Mouse (Mus musculus) midbrain, embryonic 12.5 days (tissue): Measurements from ENCODE around the gene Tmem88b. TPM values are rescaled to one million over a fixed set of nuclear protein-coding genes. Genes with fewer than 3 reads are reported as not detected.
A peak's percentile ranks its signal among the peaks of the same experiment; 100 is the strongest.
"Not testable (repeated sequence)": the region's sequence is repeated elsewhere in the genome, so short reads cannot be mapped to it uniquely, and the experiment has no call there.

Source experiments
- ATAC-seq: fragments of 200-750 bp; cut with Nextera tagmentation; 2 replicates; pipeline ENCODE4 v1.8.0; 2017; ENCODE audit warnings: low read depth, moderate TSS enrichment, moderate library complexity; ENCODE audit not compliant: low FRiP score
- H3K27ac ChIP-seq: fragments of 300-500 bp; sonication (generic); replicated peaks from 2 replicates; pipeline ENCODE4 v1.5.1; 2016; ENCODE audit warnings: mild to moderate bottlenecking
- H3K27me3 ChIP-seq: fragments of 300-500 bp; sonication (generic); 2 replicates; pipeline ENCODE4 v1.6.1; 2016; ENCODE audit warnings: mild to moderate bottlenecking
- H3K36me3 ChIP-seq: fragments of 300-500 bp; sonication (generic); 2 replicates; pipeline ENCODE4 v1.6.1; 2016
- H3K4me1 ChIP-seq: fragments of 300-500 bp; sonication (generic); 2 replicates; pipeline ENCODE4 v1.6.1; 2016
- H3K4me2 ChIP-seq: fragments of 300-500 bp; sonication (generic); replicated peaks from 2 replicates; pipeline ENCODE4 v1.6.1; 2016; ENCODE audit warnings: mild to moderate bottlenecking, moderate library complexity
- H3K4me3 ChIP-seq: fragments of 300-500 bp; sonication (generic); 2 replicates; pipeline ENCODE4 v1.5.1; 2016; ENCODE audit warnings: mild to moderate bottlenecking
- H3K9ac ChIP-seq: fragments of 300-500 bp; sonication (generic); replicated peaks from 2 replicates; pipeline ENCODE4 v1.6.1; 2016; ENCODE audit warnings: mild to moderate bottlenecking, moderate library complexity
- H3K9me3 ChIP-seq: fragments of 300-500 bp; sonication (generic); 2 replicates; pipeline ENCODE4 v1.6.1; 2016; ENCODE audit warnings: mild to moderate bottlenecking
- WGBS: fragments of 180-500 bp; shearing (Covaris S2); methylation state at CpG from one replicate; pipeline ENCODE4 v1.1.7; 2016; 5-methylcytosine and 5-hydroxymethylcytosine counted together
- polyA plus RNA-seq: library from polyadenylated mRNA; unstranded; fragments of >200 nt; fragmentation: Nextera tagmentation; extraction: Ambion mirVana; gene quantifications from 2 replicates; pipeline ENCODE4 v1.2.1, GENCODE M21; 2016

The Tmem88b gene
- polyA plus RNA-seq, 1 experiment from 2014 or later: 0.63 TPM

- Histone ChIP-seq H3K9me3 (no peaks in the 10 kb centered on the region), H3K27ac (peak within 1 kb of the TSS; percentile 83), H3K27me3 (no peaks in the 10 kb centered on the region), H3K4me1 (peaks cover 19% of the 10 kb centered on the region), H3K36me3 (peaks cover 72% of the 10 kb centered on the region), H3K9ac (peak within 1 kb of the TSS; percentile 98), H3K4me2 (peak within 1 kb of the TSS; percentile 83), H3K4me3 (peak within 1 kb of the TSS; percentile 82)
- 1% methylated on average over 60 of the region's 60 CpGs for WGBS
- ATAC-seq: peak; percentile 100
These were observed 26.4 kb upstream of the Tmem88b start, which contains the start of gene Ccnl2 for GRCm38 (mm10) chr4:155811929-155812664. Gene Ccnl2 (plus strand): TSS chr4:155812489.

- Histone ChIP-seq H3K36me3 (peaks cover 49% of the 10 kb centered on the region), H3K4me2 (no peak overlapping the region), H3K9me3 (no peaks in the 10 kb centered on the region), H3K4me3 (no peak overlapping the region), H3K27me3 (no peaks in the 10 kb centered on the region), H3K9ac (no peak overlapping the region), H3K4me1 (peaks cover 21% of the 10 kb centered on the region), H3K27ac (no peak overlapping the region)
- no peak for ATAC-seq
- WGBS: 94% methylated on average over 3 of the region's 3 CpGs
These were observed 22.2 kb upstream of the Tmem88b start for GRCm38 (mm10) chr4:155807841-155808240.

GRCm38 (mm10) chr4:155803340-155804041 lies 17.8 kb upstream of the Tmem88b start:
- peak overlapping the region; percentile 67 for H3K4me2 ChIP-seq
- ATAC-seq: peak; percentile 97
- peaks cover 17% of the 10 kb centered on the region for H3K4me1 ChIP-seq
- H3K4me3 ChIP-seq: peak overlapping the region; percentile 68
- WGBS: under 1% methylated on average over 58 of the region's 58 CpGs
- H3K27ac ChIP-seq: peak overlapping the region; percentile 52
- H3K27me3 ChIP-seq: no peaks in the 10 kb centered on the region
- no peaks in the 10 kb centered on the region for H3K9me3 ChIP-seq
- H3K9ac ChIP-seq: peak overlapping the region; percentile 83
- peaks cover 24% of the 10 kb centered on the region for H3K36me3 ChIP-seq

- WGBS: 9% methylated on average over 12 of the region's 12 CpGs
- Histone ChIP-seq H3K9ac (peak within 1 kb of the TSS; percentile 83), H3K4me2 (peak within 1 kb of the TSS; percentile 67), H3K27ac (peak within 1 kb of the TSS; percentile 52), H3K27me3 (no peaks in the 10 kb centered on the region), H3K9me3 (no peaks in the 10 kb centered on the region), H3K36me3 (peaks cover 17% of the 10 kb centered on the region), H3K4me1 (peaks cover 17% of the 10 kb centered on the region), H3K4me3 (peak within 1 kb of the TSS; percentile 68)
- peak; percentile 38 for ATAC-seq
These were observed 17.2 kb upstream of the Tmem88b start, which contains the start of gene Mrpl20 for GRCm38 (mm10) chr4:155802741-155803339. Gene Mrpl20 (plus strand): TSS chr4:155802878.

GRCm38 (mm10) chr4:155802075-155802474 lies 16.4 kb upstream of the Tmem88b start:
- no peaks in the 10 kb centered on the region for H3K9me3 ChIP-seq
- no peak for ATAC-seq
- H3K36me3 ChIP-seq: peaks cover 10% of the 10 kb centered on the region; the same call in 1 of the 2 replicates
- H3K4me1 ChIP-seq: peaks cover 17% of the 10 kb centered on the region
- H3K9ac ChIP-seq: no peak overlapping the region
- 100% methylated on average over 1 of the region's 1 CpGs for WGBS
- H3K4me2 ChIP-seq: no peak overlapping the region
- H3K27me3 ChIP-seq: no peaks in the 10 kb centered on the region
- no peak overlapping the region for H3K27ac ChIP-seq
- H3K4me3 ChIP-seq: no peak overlapping the region

GRCm38 (mm10) chr4:155793730-155794129 lies 8.1 kb upstream of the Tmem88b start:
- Histone ChIP-seq H3K36me3 (no peaks in the 10 kb centered on the region), H3K4me1 (no peaks in the 10 kb centered on the region), H3K27me3 (peaks cover 27% of the 10 kb centered on the region), H3K9me3 (no peaks in the 10 kb centered on the region), H3K4me2 (no peak overlapping the region), H3K27ac (no peak overlapping the region), H3K4me3 (no peak overlapping the region), H3K9ac (no peak overlapping the region)
- ATAC-seq: no peak
- 69% methylated on average over 2 of the region's 2 CpGs for WGBS

GRCm38 (mm10) chr4:155791240-155791933 lies 5.7 kb upstream of the Tmem88b start:
- Histone ChIP-seq H3K36me3 (no peaks in the 10 kb centered on the region), H3K27me3 (peaks cover 27% of the 10 kb centered on the region), H3K4me1 (no peaks in the 10 kb centered on the region), H3K4me2 (no peak overlapping the region), H3K9me3 (no peaks in the 10 kb centered on the region), H3K4me3 (no peak overlapping the region), H3K9ac (no peak overlapping the region), H3K27ac (no peak overlapping the region)
- 77% methylated on average over 24 of the region's 24 CpGs for WGBS
- ATAC-seq: no peak

GRCm38 (mm10) chr4:155790650-155791161 lies 5.0 kb upstream of the Tmem88b start:
- no peaks in the 10 kb centered on the region for H3K36me3 ChIP-seq
- WGBS: 68% methylated on average over 3 of the region's 3 CpGs
- H3K4me2 ChIP-seq: no peak overlapping the region
- ATAC-seq: no peak
- no peaks in the 10 kb centered on the region for H3K4me1 ChIP-seq
- no peak overlapping the region for H3K27ac ChIP-seq
- H3K9ac ChIP-seq: no peak overlapping the region
- H3K9me3 ChIP-seq: no peaks in the 10 kb centered on the region
- peaks cover 27% of the 10 kb centered on the region for H3K27me3 ChIP-seq
- H3K4me3 ChIP-seq: no peak overlapping the region

- WGBS: 75% methylated on average over 3 of the region's 3 CpGs
- Histone ChIP-seq H3K4me1 (0 out of 2 replicates have a peak, but pooled peaks cover under 1% of the 10 kb centered on the region), H3K4me3 (no peak within 1 kb of the TSS), H3K9me3 (no peaks in the 10 kb centered on the region), H3K36me3 (no peaks in the 10 kb centered on the region), H3K27me3 (peaks cover 27% of the 10 kb centered on the region), H3K4me2 (no peak within 1 kb of the TSS), H3K9ac (no peak within 1 kb of the TSS), H3K27ac (no peak within 1 kb of the TSS)
- no peak for ATAC-seq
These were observed 4.4 kb upstream of the Tmem88b start, which contains the start of gene Ankrd65 for GRCm38 (mm10) chr4:155790021-155790489. Gene Ankrd65 (plus strand): TSS chr4:155790439.

GRCm38 (mm10) chr4:155788833-155789232 lies 3.2 kb upstream of the Tmem88b start:
- H3K4me1 ChIP-seq, H3K36me3 ChIP-seq, H3K4me2 ChIP-seq, ATAC-seq, H3K27ac ChIP-seq, H3K9ac ChIP-seq, H3K9me3 ChIP-seq, H3K4me3 ChIP-seq: not testable (repeated sequence)
- 81% methylated on average over 4 of the region's 4 CpGs for WGBS
- H3K27me3 ChIP-seq: peaks cover 27% of the 10 kb centered on the region

GRCm38 (mm10) chr4:155788300-155788699 lies 2.6 kb upstream of the Tmem88b start:
- H3K9me3 ChIP-seq: no peaks in the 10 kb centered on the region
- H3K27me3 ChIP-seq: peaks cover 27% of the 10 kb centered on the region
- H3K4me3 ChIP-seq: no peak overlapping the region
- H3K36me3 ChIP-seq: no peaks in the 10 kb centered on the region
- no peak for ATAC-seq
- 70% methylated on average over 3 of the region's 3 CpGs for WGBS
- no peak overlapping the region for H3K27ac ChIP-seq
- H3K9ac ChIP-seq: no peak overlapping the region
- H3K4me2 ChIP-seq: no peak overlapping the region
- H3K4me1 ChIP-seq: peaks cover 13% of the 10 kb centered on the region
